Mouse (Mus musculus) ES-Bruce4 (cell line): ENCODE data around the gene Olfr472.

Source experiments
- CTCF ChIP-seq: IDR thresholded peaks from one replicate; pipeline ENCODE4 v1.8.1; 2011; ENCODE audit warnings: low read depth, low read length
- POLR2A ChIP-seq: IDR thresholded peaks from one replicate; pipeline ENCODE4 v1.8.1; 2011; ENCODE audit warnings: low read length; ENCODE audit not compliant: insufficient read depth

- TF ChIP-seq CTCF, result no peak
- no peak for TF ChIP-seq POLR2A
Observed at GRCm38 (mm10) chr7:107897602-107898001, at the start of gene Olfr472.
